Mouse (Mus musculus) gastrocnemius, postnatal 14 days (tissue): Measurements from ENCODE around the gene Kpna6. TPM values are rescaled to one million over a fixed set of nuclear protein-coding genes. Genes with fewer than 3 reads are reported as not detected.
A peak's percentile ranks its signal among the peaks of the same experiment; 100 is the strongest.

Experiments
- DNase-seq: peaks from one replicate; pipeline ENCODE4 v3.0.0; 2021; ENCODE audit warnings: mixed read lengths
- intact Hi-C: fragments of 180-260 bp; cut with DNase I; formaldehyde crosslinking; loops from one replicate; pipeline ENCODE4 v1.15.1; 2025; ENCODE audit warnings: low total_unique reads
- total RNA-seq, 2 experiments: library from RNA; stranded (reverse); gene quantifications; 2 replicates each; pipeline ENCODE4 v1.2.3; 2021

Gene Kpna6
- total RNA-seq, 2 experiments from 2014 or later, result 62.8 to 64.2 TPM

DNA sequence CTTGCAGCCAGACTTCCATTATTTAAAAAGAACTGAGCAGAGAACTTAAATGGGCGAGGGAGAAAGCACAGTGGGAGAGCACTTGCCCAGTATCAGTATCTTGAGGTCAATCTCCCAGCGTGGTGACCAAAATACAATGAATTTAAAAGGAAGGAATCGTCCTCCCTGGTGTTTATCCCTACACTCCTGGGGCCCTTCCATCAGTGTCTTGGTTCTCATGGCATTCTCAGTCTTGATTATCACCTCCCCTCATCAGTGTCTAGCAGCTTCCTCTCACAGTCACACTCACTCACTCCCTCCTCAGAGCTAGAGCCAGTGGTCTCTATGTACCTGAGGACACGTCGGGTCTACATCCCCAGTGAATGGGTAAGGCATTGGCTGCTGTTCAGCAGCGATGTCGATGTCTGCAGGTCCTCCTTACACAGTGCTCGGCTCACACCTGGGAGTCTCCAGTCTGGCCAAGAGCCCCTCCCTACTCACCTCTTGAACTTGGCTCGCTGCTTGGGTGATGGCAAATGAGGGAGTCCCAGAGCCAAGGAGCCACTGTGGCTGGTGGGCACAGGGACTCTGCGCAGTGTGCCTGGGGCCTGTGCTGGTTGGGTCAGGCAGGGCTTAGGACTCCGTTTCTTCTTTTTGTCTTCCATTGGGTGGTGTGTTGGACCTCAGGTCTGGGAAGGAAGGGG is 50.3 kb downstream of the Kpna6 start:
- no peak for DNase-seq
- intact Hi-C loops, result no loop called here

DNA sequence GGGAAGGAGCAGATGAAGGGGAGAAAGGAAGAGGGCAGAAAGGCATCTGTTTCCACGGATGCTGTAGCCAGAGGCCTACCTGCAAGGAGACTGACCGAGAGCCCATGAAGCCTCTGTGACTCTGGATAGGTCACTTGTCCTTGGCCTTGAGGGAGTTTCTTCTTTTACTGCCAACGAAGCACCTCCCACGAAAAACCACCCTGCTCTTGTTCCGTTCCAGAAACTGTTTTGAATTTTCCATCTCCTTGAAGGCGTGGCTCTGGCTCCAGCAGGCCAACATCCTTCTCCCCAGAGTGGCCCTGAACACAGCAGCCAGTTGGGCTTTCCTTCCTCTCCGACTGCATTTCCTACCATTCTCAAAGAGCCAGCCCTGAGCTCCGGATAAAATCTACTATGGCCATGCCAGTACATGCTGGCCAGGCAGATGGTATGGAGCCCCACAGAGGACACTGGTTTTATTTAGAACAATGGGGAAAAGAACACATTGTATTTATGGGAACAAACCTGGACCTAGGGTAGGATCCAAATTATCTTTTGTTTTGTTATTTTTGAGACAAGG is 51.2 kb downstream of the Kpna6 start:
- intact Hi-C loops, result no loop called here
- peak; percentile 24 for DNase-seq

DNA sequence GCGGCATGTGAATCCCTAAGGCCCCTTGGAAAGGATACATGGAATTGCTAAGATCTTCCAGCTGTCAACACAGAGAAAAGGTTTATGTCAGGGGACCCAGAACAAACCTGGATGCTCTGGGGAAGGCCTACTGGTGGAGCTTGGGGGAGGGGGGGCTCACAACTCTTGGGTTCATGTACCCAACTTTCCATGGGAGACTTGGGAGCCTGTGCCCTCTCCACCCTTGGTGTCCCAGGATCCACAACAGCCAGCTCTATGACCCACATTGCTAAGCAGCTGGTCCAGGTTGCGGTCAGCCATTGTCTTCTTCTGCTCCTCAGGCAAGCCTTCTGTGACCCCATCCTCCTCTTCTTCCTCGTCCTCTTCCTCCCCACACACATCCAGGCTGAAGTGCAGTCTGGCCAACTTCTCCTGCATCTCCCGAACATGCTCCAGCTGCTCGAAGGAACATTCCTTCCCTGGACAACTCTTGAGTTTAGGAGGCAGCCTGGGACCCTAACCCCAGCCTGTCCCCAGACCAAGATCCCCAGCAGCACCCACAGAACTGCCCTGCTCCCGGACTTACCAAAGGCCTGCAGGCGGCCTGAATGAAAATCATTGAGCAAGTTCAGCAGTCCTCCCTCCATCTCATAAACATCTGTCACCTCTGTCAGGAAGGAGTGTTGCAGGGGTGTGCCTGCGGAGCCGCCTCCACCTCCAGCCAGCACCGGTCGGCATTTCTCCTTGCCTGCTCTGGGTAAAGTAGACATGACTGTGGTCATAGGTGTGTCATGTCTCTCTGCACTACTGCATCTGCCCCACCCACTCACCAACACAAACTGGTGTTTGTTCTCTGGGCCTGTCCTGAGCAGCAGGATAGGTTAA is 51.9 kb downstream of the Kpna6 start:
- intact Hi-C loops, result no loop called here
- no peak for DNase-seq

DNA sequence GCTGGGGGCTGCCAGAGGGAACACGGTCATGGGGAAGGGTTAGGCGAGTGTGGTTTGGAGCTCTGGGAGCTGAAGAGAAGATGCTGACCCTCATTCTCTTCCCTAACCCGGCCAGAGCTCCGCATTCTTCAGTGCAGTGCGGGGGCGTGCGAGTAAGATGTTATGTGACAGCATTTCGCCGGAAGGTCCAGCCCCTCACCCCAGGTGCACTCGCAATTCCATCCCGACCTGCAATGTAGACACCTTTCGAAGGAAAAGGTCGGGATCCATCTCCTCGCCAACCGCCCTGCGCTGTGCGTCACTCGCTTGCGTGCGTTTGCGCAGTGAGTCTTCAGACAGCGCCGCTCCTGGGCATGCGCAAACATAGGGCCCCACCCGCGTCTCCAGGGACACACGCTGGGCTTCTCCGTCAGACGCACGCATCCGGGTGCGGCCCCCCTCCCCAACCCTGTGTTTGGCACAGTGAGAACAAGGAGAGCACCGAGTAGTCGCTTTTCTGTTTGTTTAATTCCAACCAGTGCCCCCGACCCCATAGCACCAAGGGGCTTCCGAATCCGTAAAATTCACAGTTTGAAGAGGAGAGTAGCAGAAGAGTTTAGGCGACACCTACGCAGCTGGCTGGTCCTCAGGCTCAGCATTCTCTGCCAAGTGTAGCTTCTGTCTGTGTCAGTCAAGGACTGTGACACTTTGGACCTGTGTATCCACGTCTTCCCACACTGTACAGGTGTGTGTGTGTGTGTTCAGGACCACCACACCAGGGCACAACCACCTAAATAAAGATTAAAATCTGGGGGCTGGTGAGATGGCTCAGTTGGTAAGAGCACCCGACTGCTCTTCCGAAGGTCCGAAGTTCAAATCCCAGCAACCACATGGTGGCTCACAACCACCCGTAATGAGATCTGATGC is 53.5 kb downstream of the Kpna6 start, which contains the start of gene Iqcc:
Iqcc (minus strand) TSS at position 314 of the 906 bp plus-strand sequence.
- peak; percentile 97 for DNase-seq
- intact Hi-C loops, result loop anchor here (10.0 kb wide), 1 partner anchor 74 kb away; the partner anchor contains the start of gene Hdac1

DNA sequence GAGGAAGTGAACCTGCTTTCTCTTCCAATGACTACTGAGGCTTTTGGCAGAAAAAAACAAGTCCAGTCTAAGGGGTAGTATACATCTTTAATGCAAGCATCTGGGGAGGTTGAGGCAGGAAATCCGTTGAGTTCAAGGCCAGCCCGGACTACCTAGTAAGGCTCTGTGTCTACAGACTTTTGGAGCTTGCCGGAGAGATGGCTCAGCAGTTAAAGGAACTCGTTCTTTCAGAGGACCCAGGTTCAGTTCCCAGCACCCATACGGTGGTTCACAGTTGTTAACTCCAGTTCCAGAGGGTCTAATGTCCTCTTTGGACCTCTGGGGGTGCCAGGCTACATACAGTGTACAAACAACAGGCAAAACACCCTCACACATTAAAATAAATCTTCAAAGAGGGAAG is 54.5 kb downstream of the Kpna6 start:
- no peak for DNase-seq
- intact Hi-C loops, result loop anchor here (10.0 kb wide), 1 partner anchor 73 kb away; the partner anchor contains the start of gene Hdac1

DNA sequence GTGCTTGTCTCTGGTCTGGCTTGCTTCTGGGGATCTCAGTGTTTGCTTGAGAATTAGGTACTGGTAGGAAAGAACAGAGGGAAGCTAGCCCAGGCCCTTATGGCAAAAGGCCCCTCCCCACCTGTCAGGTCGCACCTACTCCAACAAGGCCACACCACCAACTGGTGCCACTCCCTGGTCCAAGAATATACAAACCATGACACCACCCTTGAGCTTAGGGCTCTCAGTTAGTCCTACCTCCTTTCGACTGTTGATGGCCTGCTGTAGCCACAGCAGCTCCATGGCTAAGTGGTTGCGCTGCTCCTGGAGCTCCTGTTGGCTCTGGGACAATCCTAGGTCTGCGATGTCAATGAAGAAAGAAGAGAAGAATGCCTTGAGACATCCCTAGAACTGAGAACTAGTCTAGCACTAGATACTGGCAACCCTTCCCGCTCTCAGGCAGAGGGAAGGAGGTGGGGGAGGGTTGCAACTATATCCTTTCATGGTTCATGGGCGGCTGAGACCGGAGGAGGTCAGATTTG is 55.4 kb downstream of the Kpna6 start:
- intact Hi-C loops, result loop anchor here (10.0 kb wide), 1 partner anchor 72 kb away; the partner anchor contains the start of gene Hdac1
- DNase-seq, result no peak

DNA sequence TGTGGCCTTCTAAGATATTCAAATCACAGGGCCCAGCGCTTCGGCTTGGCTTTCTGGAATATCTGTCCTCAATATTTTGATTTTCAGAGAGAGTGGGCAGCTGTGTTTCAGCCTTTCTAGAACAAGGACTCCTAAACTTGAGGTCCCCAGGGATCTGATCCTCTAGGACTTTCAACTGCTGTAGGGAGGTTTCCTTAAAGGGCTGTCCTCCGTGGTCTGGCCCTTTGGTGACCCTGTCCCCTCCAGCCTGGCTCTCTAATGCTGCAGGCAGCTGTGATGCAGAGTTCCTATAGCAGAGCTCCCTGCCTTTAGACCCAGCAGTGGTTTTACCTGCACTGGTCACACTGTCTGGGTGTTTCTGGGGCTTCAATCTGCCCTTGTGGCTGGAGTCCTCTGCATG is 55.9 kb downstream of the Kpna6 start:
- intact Hi-C loops, result loop anchor here (10.0 kb wide), 1 partner anchor 72 kb away; the partner anchor contains the start of gene Hdac1
- no peak for DNase-seq

DNA sequence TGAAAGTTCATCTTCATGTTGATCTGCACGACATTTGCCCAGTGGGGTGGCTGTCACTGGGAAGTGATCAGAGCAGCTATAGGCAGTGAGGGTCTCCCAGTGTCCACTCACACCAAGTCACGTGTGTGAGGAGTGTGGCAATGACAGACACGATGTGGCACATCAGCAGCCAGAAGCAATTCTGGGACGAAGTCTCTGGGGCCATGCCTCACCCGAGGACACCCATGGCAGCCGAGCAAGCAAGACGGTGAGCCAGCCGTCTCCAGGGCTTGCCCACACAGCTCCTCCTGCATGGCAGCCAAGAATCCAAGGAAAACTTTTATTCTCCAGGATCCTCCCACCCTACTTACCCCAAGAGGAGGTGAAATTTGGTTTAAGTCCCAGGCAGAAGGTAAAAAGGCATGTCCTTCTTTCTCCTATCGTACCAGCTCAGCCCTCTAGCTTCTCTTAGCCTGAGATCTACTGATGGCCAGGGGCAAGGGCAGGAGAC is 56.7 kb downstream of the Kpna6 start:
- intact Hi-C loops, result loop anchor here (10.0 kb wide), 1 partner anchor 71 kb away; the partner anchor contains the start of gene Hdac1
- no peak for DNase-seq

DNA sequence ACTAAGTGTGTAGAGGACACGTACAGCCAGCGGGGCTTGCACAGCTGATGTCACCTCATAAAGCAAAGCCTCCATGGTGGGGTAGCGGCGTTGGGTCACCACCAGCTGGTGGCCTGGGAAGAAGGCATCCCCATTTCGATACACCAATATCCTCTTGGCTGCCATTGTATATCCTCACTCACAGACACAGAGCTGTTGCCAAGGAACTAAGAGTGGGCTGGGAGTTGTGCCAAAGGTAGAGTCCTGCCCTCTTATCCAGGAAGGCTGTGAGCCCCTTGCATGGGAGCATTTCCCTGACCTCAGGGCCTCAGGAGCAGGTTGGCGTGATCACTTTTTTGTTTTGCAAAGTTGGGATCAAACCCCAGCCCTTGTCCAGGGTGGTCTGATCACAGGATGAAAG is 58.5 kb downstream of the Kpna6 start, which contains the start of gene Dcdc2b:
Dcdc2b (minus strand) TSS at position 165 of the 400 bp plus-strand sequence.
- intact Hi-C loops, result loop anchor here (10.0 kb wide), 1 partner anchor 69 kb away; the partner anchor contains the start of gene Hdac1
- DNase-seq, result no peak

DNA sequence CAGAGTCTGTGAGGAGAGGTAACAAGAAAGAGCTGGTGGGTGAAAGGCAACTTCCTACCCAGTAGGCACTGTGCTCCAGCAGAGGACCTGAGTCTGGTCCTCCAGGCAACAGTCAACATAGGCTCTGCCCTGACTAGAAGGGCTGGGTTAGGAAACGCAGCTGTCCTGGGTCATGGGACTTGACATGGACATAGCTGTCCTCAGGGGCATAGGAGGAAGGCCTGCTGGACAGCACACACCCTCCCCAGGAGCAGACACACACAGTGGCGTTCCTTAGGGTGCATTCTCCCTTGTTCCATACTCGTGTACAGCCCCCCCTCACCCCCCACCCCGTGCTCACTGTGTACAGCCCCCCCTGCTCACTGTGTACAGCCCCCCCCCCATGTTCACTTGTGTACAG is 62.1 kb downstream of the Kpna6 start:
- intact Hi-C loops, result loop anchor here (10.0 kb wide), 1 partner anchor 66 kb away; the partner anchor contains the start of gene Hdac1
- no peak for DNase-seq

DNA sequence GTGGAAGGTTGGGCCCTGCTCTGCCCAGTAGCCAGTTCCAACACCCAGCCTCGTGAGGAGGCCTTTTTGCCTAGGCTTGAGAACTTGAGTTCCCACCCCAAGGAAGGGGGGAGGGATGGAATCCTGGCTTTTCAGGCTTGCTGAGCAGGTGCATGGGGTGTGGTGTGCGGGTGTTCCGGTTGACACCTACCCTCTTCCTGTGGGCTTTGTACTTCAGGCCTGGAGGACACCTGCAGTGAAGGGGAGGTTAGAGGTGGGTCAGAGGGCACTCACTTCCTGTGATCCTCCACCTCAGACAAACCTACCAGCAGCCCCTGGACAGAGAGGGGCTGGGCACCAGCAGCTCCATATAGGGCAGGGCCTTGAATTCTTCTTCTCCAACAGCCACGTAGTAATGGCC is 62.5 kb downstream of the Kpna6 start:
- intact Hi-C loops, result loop anchor here (10.0 kb wide), 1 partner anchor 65 kb away; the partner anchor contains the start of gene Hdac1
- DNase-seq, result no peak

DNA sequence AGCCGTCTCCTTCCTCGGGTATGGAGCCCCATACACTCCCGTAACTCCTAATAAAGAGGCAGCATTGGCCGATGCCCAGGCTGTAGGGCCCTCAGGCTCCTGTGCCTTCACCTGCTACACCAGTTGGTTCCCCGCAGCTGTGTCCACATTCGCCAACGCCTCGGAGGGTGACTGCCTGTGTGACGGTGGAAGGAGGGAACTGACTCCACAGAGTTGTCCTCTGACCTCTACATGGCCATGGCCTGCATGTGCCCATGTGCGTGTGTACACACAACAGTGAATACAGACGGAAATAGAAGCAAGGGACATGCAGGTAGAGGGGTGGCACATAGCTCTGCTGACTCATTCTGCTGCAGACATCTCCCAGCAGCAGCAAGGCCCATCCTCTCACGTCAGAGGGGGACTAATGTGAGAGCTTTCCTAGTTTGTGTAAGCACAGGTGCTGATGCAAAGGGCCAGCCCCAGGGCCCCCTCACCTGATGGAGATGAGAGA is 63.4 kb downstream of the Kpna6 start:
- intact Hi-C loops, result no loop called here
- DNase-seq, result no peak

DNA sequence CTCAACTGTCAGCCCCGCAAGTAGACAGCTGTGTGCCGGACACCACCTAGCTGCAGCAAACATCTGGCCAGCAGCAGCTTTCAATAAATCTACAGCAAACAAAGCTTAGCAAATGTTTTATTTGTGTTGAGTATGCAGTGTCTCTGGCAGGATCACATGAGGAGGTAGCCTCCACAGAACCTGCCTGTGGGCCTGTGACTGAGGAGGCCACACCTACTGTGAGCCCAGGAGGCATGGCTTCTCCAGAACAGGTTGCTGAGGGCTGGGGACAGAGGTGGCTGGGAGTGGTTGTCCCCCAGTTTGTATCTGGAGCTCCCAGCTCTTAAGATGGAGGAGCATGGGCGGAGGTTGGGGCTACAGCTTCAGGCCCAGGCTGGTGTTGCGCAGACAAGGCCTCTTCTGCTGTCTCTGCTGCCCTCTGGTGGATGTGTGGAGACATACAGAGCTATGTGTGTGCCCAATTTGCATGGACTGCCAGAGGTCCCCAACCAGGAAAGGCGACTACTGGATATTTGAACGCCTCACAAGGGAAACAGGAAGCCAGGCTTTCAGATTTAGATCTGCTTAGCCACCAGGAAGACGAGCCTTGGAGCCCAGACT is 64.0 kb downstream of the Kpna6 start:
- intact Hi-C loops, result no loop called here
- DNase-seq, result peak; percentile 82

DNA sequence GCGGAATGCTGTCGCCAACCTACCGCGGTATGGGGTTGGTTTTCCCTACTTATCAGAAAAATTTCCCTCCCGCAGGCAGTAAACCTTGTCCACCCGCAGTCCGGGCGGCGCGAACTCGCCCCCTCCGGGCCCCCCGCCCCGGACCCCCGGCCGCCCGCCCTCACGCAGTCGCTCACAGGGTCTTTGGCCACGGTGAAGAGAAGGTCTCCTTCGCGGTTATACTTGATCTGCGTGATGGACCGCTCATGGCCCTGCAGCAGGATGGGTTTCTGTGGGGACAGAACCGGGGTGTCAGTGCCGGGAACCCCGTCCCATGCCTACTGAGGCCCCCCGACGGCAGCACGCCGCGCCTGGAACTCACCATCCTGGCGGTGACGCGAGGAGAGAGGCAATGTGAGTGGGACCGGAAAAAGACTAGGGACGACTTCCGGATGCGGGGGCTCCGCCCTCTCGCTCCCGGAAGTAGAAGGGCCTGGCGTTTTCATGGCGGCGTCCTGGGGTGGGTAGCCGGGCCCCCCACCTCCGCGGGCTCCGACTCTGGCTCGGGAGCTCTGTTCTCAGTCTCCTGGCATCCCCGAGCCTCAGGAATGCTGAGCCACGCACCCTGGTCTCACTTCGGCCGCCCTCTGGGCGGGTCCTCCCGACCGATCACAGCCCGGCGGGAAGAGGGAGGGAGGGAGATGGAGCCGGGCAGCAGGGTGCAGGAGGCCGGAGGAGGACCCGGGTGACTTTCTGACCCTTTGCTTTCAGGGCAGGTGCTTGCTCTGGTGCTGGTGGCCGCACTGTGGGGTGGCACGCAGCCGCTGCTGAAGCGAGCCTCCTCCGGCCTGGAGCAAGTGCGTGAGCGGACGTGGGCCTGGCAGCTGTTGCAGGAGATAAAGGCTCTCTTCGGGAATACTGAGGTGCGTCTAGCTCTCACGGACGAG is 72.1 kb downstream of the Kpna6 start, which contains the start of the genes Eif3i and Tmem234:
Eif3i (minus strand) TSS at position 416 of the 926 bp plus-strand sequence.
Tmem234 (plus strand) TSS at position 436 of the 926 bp plus-strand sequence.
- intact Hi-C loops, result no loop called here
- DNase-seq, result peak; percentile 82
